Mouse (Mus musculus) CD8-positive naive resting alpha-beta T cell, adult 2 months (primary cell): Measurements from ENCODE around the gene Chst15.

ENCODE experiments used
- DNase-seq, 2 experiments: peaks; one replicate each; pipeline ENCODE4 v3.0.0; 2022; ENCODE audit warnings: low read depth in 2 of 2, low spot score in 2 of 2

Gene Chst15

GRCm38 (mm10) chr7:132232937-132233336, 84.1 kb downstream of the Chst15 start:
- DNase-seq: no peak

GRCm38 (mm10) chr7:132231476-132231875, 85.6 kb downstream of the Chst15 start:
- no peak for DNase-seq

GRCm38 (mm10) chr7:132230961-132231360, 86.1 kb downstream of the Chst15 start:
- DNase-seq: no peak

GRCm38 (mm10) chr7:132227075-132227640, 89.9 kb downstream of the Chst15 start:
- DNase-seq: no peak

- DNase-seq: peak; percentile 62 to 73
These were observed 90.5 kb downstream of the Chst15 start for GRCm38 (mm10) chr7:132226379-132227074.

- no peak for DNase-seq
These were observed 93.4 kb downstream of the Chst15 start for GRCm38 (mm10) chr7:132223452-132224141.

GRCm38 (mm10) chr7:132214031-132214430, 103.0 kb downstream of the Chst15 start:
- DNase-seq: no peak

GRCm38 (mm10) chr7:132213460-132213859, 103.6 kb downstream of the Chst15 start:
- DNase-seq: no peak

- DNase-seq: no peak
These were observed 104.9 kb downstream of the Chst15 start for GRCm38 (mm10) chr7:132211920-132212701.

- no peak for DNase-seq
These were observed 106.4 kb downstream of the Chst15 start for GRCm38 (mm10) chr7:132210616-132211015.

- no peak for DNase-seq
These were observed 107.9 kb downstream of the Chst15 start for GRCm38 (mm10) chr7:132208946-132209651.

- no peak for DNase-seq
These were observed 112.9 kb downstream of the Chst15 start for GRCm38 (mm10) chr7:132204073-132204612.

GRCm38 (mm10) chr7:132199686-132200085, 117.3 kb downstream of the Chst15 start:
- no peak for DNase-seq

- DNase-seq: no peak
These were observed 118.2 kb downstream of the Chst15 start for GRCm38 (mm10) chr7:132198806-132199205.

- no peak for DNase-seq
These were observed 119.1 kb downstream of the Chst15 start for GRCm38 (mm10) chr7:132197817-132198475.

GRCm38 (mm10) chr7:132196581-132196980, 120.4 kb downstream of the Chst15 start:
- no peak for DNase-seq

GRCm38 (mm10) chr7:132193606-132194005, 123.4 kb downstream of the Chst15 start:
- no peak for DNase-seq

GRCm38 (mm10) chr7:132187456-132187855, 129.6 kb downstream of the Chst15 start:
- no peak for DNase-seq
